Mouse (Mus musculus): ENCODE data around the gene Cdk2.

The Cdk2 gene

GRCm38 (mm10) chr10:128653866-128654265 lies 51.0 kb downstream of the Cdk2 start:
- no peak for DNase-seq
